12 mouse cellular contexts compared by ENCODE assay signal in genomic region chr4:101176123-101176522, GRCm38 (mm10).
DNase-seq lines count a peak whose midpoint lies in the region; ATAC-seq and TF ChIP-seq lines count a peak whose summit lies in the region.
"Had no signal": no experiment of that assay in that cellular context is flagged by ENCODE, and none has a peak within 500 bp of the region (broad histone marks: within the 10 kb centered on the region; RNA-seq: fewer than 3 reads in every experiment).

No protein-coding gene starts in this region.

- peak; percentile 41; the same call in 1 of the 2 replicates for ATAC-seq in lung, embryonic 14.5 days (ENCODE audit: insufficient read depth)
- no peak for ATAC-seq in lung, postnatal 0 days
- 0 out of 2 replicates have a peak, but pooled peaks have one; percentile 43 for ATAC-seq in heart, embryonic 15.5 days (replicated peaks; ENCODE audit: insufficient number of reproducible peaks, insufficient read depth, low FRiP score, low read depth)
- ATAC-seq in liver, embryonic 15.5 days (ENCODE audit: insufficient read depth), result peak; percentile 80

- no peak for TF ChIP-seq CTCF in lung, embryonic 14.5 days (IDR thresholded peaks at IDR 0.05; ENCODE audit: low read depth)
- no peak for TF ChIP-seq CTCF in lung, postnatal 0 days (IDR thresholded peaks at IDR 0.05)
- TF ChIP-seq CTCF in bone marrow, adult 2 months (IDR thresholded peaks at IDR 0.05; ENCODE audit: control insufficient read depth, insufficient read depth, low read length), result no peak

- TF ChIP-seq EP300 in lung, postnatal 0 days (IDR thresholded peaks at IDR 0.05), result no peak

- no peaks in the 10 kb centered on the region for H3K9me3 ChIP-seq in lung, embryonic 14.5 days (ENCODE audit: low read depth, low read length)
- H3K9me3 ChIP-seq in lung, postnatal 0 days (ENCODE audit: low read length), result no peaks in the 10 kb centered on the region
- H3K9me3 ChIP-seq in heart, embryonic 15.5 days (replicated peaks), result no peaks in the 10 kb centered on the region
- H3K9me3 ChIP-seq in liver, embryonic 15.5 days (replicated peaks), result no peaks in the 10 kb centered on the region
- H3K9me3 ChIP-seq in hindbrain, embryonic 10.5 days, result no peaks in the 10 kb centered on the region
- H3K9me3 ChIP-seq: hindbrain, embryonic 13.5 days; stomach, embryonic 15.5 days had no signal

- no peaks in the 10 kb centered on the region for H3K27me3 ChIP-seq in lung, embryonic 14.5 days (ENCODE audit: insufficient read depth, low read length)
- no peaks in the 10 kb centered on the region for H3K27me3 ChIP-seq in lung, postnatal 0 days (replicated peaks; ENCODE audit: insufficient read depth, low read length)
- H3K27me3 ChIP-seq in heart, embryonic 15.5 days, result no peaks in the 10 kb centered on the region
- no peaks in the 10 kb centered on the region for H3K27me3 ChIP-seq in liver, embryonic 15.5 days
- no peaks in the 10 kb centered on the region for H3K27me3 ChIP-seq in hindbrain, embryonic 10.5 days (ENCODE audit: insufficient read depth, poor library complexity, severe bottlenecking)
- H3K27me3 ChIP-seq: hindbrain, embryonic 13.5 days; stomach, embryonic 15.5 days had no signal

- no peak for DNase-seq in lung, embryonic 14.5 days
- DNase-seq in lung, postnatal 0 days (ENCODE audit: low spot score), result no peak
- DNase-seq in hindbrain, embryonic 10.5 days (ENCODE audit: low spot score), result no peak
- no peak for DNase-seq in yolk sac, embryonic 10.5 days (ENCODE audit: low spot score)
- no peak for DNase-seq in cerebellum, postnatal 25 days

- no peak overlapping the region for H3K4me2 ChIP-seq in lung, embryonic 14.5 days
- no peak overlapping the region for H3K4me2 ChIP-seq in lung, postnatal 0 days (replicated peaks; ENCODE audit: low read depth, low read length)
- H3K4me2 ChIP-seq in heart, embryonic 15.5 days, result no peak overlapping the region
- no peak overlapping the region for H3K4me2 ChIP-seq in liver, embryonic 15.5 days
- H3K4me2 ChIP-seq: hindbrain, embryonic 13.5 days; stomach, embryonic 15.5 days had no signal

- H3K4me1 ChIP-seq in lung, embryonic 14.5 days (ENCODE audit: insufficient read depth), result no peaks in the 10 kb centered on the region
- H3K4me1 ChIP-seq in lung, postnatal 0 days (ENCODE audit: insufficient read depth, low read depth, low read length), result no peaks in the 10 kb centered on the region
- peaks cover 4% of the 10 kb centered on the region for H3K4me1 ChIP-seq in bone marrow, adult 2 months (ENCODE audit: control insufficient read depth, insufficient read depth, low read length)
- peaks cover 25% of the 10 kb centered on the region for H3K4me1 ChIP-seq in heart, embryonic 15.5 days (replicated peaks)
- H3K4me1 ChIP-seq in liver, embryonic 15.5 days (replicated peaks), result peaks cover 27% of the 10 kb centered on the region
- H3K4me1 ChIP-seq in hindbrain, embryonic 10.5 days (replicated peaks), result no peaks in the 10 kb centered on the region
- H3K4me1 ChIP-seq: hindbrain, embryonic 13.5 days; stomach, embryonic 15.5 days had no signal

- H3K4me3 ChIP-seq in lung, embryonic 14.5 days (ENCODE audit: low read depth, low read length), result no peak overlapping the region
- H3K4me3 ChIP-seq in lung, postnatal 0 days (ENCODE audit: low read depth, low read length), result no peak overlapping the region
- H3K4me3 ChIP-seq in bone marrow, adult 2 months (replicated peaks; ENCODE audit: control insufficient read depth, low read depth, low read length), result no peak overlapping the region
- H3K4me3 ChIP-seq in heart, embryonic 15.5 days, result no peak overlapping the region
- no peak overlapping the region for H3K4me3 ChIP-seq in liver, embryonic 15.5 days (replicated peaks)
- H3K4me3 ChIP-seq in hindbrain, embryonic 10.5 days, result no peak overlapping the region
- H3K4me3 ChIP-seq: hindbrain, embryonic 13.5 days; myocyte; stomach, embryonic 15.5 days had no signal

- H3K36me3 ChIP-seq in lung, embryonic 14.5 days (ENCODE audit: insufficient read depth), result peaks cover 33% of the 10 kb centered on the region; the same call in 1 of the 2 replicates
- H3K36me3 ChIP-seq in lung, postnatal 0 days (ENCODE audit: insufficient read depth, low read length), result peaks cover 44% of the 10 kb centered on the region
- H3K36me3 ChIP-seq in heart, embryonic 15.5 days, result peaks cover 19% of the 10 kb centered on the region; the same call in 1 of the 2 replicates
- H3K36me3 ChIP-seq in liver, embryonic 15.5 days (replicated peaks), result peaks cover 80% of the 10 kb centered on the region
- H3K36me3 ChIP-seq in hindbrain, embryonic 10.5 days, result peaks cover 37% of the 10 kb centered on the region

- H3K27ac ChIP-seq in lung, embryonic 14.5 days (ENCODE audit: low read depth), result no peak overlapping the region
- H3K27ac ChIP-seq in lung, postnatal 0 days (ENCODE audit: low read length), result no peak overlapping the region
- peak overlapping the region; percentile 22; the same call in 1 of the 2 replicates for H3K27ac ChIP-seq in bone marrow, adult 2 months (ENCODE audit: control insufficient read depth, insufficient read depth, low read depth, low read length, poor library complexity)
- no peak overlapping the region for H3K27ac ChIP-seq in heart, embryonic 15.5 days
- H3K27ac ChIP-seq in liver, embryonic 15.5 days (replicated peaks), result peak overlapping the region; percentile 57
- H3K27ac ChIP-seq in hindbrain, embryonic 10.5 days, result no peak overlapping the region
- H3K27ac ChIP-seq: hindbrain, embryonic 13.5 days; kidney, postnatal 0 days; stomach, embryonic 15.5 days had no signal

- WGBS in lung, embryonic 14.5 days, result 53% methylated on average over 6 of the region's 6 CpGs
- WGBS in lung, postnatal 0 days, result 63% methylated on average over 6 of the region's 6 CpGs
- WGBS in bone marrow, adult 2 months, result 69% methylated on average over 6 of the region's 6 CpGs
- WGBS in heart, embryonic 15.5 days, result 26% methylated on average over 6 of the region's 6 CpGs
- 22% methylated on average over 6 of the region's 6 CpGs for WGBS in liver, embryonic 15.5 days (ENCODE audit: insufficient replicate concordance)
- 88% methylated on average over 6 of the region's 6 CpGs for WGBS in hindbrain, embryonic 10.5 days

- H3K9ac ChIP-seq in lung, embryonic 14.5 days, result no peak overlapping the region
- no peak overlapping the region for H3K9ac ChIP-seq in lung, postnatal 0 days (replicated peaks; ENCODE audit: low read depth)
- no peak overlapping the region for H3K9ac ChIP-seq in heart, embryonic 15.5 days
- no peak overlapping the region for H3K9ac ChIP-seq in liver, embryonic 15.5 days
- H3K9ac ChIP-seq: hindbrain, embryonic 13.5 days; stomach, embryonic 15.5 days had no signal

- TF ChIP-seq POLR2A in bone marrow, adult 2 months (IDR thresholded peaks at IDR 0.05; ENCODE audit: borderline replicate concordance, control insufficient read depth, low read depth, low read length), result no peak

Comparison
In these comparisons a context has a peak if more than half of its experiments do, and no peak if none do; other contexts are left out.
1. H3K27ac ChIP-seq: peak in bone marrow, adult 2 months (single experiment) and liver, embryonic 15.5 days (single experiment); none in lung, embryonic 14.5 days (single experiment), lung, postnatal 0 days (single experiment), heart, embryonic 15.5 days (single experiment) and hindbrain, embryonic 10.5 days (single experiment).